Mouse (Mus musculus) CD4-positive, CD25-positive, alpha-beta regulatory T cell, adult 2 months (primary cell): Measurements from ENCODE around the gene Ltk.

Experiments used
- DNase-seq: peaks from one replicate; pipeline ENCODE4 v3.0.0-alpha.2; 2012; ENCODE audit warnings: low read depth, low spot score

The Ltk gene

DNA sequence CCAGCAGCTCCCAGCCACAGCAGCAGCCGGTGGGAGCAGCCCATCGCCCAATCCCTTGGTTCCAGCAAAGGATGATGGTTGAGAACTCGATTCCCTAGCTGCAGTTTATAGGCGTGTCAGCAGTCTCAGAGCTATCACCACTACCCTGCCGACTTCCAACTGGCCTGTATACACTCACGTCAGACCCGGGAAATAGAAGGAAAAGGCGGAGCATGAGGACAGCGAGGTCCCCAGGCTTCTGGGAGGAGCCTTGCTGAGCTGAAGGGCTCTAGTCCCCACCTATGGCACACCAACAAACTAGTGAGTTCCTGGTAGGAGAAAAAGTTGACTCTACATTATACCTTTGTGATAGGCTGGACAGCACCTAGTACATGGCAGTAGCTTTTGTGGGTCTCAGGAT, at the start of gene Ltk:
TSS of gene Ltk (minus strand) at position 181 of the 400 bp plus-strand sequence.
- no peak for DNase-seq

DNA sequence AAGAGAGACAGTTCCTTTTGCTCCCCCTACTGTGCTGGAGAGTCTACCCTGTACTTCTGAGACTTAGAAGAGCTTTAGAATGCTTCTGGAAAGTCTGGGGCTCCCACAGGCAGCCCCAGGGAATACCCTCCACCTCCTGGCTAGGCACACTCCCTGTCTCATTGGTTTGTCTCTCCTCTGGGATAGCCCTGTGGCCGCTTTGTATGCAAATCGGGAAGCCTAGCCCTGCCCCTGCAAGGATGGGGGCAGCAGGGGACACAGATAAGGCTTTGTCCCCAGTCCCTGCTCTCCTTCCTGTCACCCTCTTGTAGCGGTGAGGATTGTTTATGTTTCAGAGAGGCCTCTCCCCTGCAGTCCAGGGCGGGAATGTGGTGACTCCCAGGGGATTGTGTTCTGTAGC, 48.6 kb upstream of the Ltk start:
- no peak for DNase-seq

DNA sequence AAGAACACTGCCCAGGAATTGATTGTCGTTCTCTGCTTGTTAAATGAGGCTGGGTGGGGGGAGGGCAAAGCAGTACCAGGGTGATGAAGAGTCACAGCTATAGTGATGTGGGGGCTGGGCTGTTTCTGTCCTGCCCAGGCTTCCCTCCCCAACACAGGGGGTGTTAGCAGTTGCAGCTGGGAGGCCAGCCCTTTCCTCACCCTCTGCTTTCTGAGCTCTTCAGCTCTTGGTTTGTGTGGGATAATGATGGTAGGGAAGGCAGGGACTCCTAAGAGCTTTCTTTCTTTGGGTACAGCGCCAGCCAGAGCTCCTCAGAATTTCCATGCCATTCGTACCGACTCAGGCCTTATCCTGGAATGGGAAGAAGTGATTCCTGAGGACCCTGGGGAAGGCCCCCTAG, 48.2 kb upstream of the Ltk start:
- DNase-seq, result no peak

DNA sequence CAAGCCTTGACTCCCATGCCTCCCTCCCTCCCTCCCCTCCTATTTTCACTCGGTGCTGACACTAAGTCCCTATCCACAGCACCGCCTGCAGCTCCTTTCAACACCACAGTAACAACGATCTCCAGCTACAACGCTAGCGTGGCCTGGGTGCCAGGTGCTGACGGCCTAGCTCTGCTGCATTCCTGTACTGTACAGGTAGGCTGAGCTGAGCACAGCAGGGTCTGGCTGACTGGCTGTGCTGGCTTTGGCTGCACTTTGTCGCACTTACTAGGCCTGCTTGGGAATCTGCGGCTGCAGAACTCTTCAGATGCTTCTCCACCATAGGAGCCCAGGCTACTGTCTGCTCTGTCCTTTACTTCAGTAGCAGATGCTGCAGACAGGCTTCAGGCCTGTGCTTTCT, 45.3 kb upstream of the Ltk start:
- DNase-seq, result no peak

DNA sequence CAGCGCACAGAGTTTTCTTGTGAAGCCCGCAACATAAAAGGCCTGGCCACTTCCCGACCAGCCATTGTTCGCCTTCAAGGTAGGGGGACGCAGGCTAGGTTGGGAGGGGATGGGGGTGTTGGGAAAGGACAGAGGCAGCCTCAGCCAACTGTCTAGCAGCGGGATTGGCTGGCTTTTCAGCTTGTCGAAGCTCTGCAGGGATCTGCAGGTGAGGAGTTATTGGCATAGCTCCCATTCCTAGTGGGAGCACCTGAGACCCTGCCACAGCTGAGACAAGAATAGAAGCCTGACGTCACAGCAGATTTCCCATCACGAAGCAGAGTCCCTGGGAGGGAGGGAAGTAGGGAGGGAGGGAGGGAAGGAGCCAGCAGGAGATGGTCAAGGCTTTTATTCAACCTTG, 44.5 kb upstream of the Ltk start:
- DNase-seq, result no peak

DNA sequence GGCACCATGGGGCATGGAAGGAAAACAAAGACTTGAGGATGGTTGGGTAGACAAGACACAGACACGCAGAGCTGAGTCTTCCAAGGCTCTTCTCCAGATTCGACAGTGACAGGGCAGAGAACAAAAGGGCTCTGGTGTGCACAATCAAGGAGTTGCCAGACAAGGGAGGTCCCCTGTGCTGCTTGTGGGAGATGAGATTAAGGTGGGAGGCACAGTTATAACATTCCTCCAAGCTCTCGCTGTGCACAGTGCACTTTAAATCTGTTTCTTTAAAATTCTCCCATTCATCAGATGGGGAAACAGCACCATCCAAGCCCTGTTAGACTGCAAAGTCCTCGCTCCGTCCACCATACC, 44.0 kb upstream of the Ltk start:
- no peak for DNase-seq

DNA sequence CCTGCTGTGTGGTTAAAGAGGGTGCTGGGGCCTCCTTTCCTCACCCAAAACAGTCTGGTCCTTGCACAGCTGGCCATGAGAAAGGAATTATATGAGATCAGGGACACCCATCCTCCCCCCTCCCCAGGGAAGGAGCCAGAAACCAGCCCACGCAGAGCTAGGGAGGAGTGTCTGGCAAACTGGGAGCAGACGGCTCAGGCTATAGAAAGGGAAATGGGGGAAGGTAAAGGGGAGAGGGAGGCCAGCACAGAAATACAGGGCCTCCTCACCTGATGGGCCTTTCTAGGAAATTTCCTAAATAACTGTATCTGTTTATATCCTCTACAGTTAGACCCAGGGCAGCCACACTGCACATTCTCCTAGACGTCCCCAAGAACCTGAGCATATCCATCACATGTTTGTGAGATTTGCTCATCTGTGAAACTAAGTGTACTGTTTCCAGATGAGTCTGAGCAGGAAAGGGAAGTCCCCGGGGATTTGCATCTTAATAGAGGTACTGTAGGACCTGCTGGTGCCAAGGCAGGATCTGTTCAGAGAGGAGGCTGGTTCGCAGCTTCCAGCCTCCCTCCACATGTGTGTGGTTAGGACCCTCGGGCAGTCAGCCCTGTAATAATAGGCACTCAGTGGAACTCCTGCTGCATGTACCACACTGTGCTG, 43.5 kb upstream of the Ltk start:
- no peak for DNase-seq

DNA sequence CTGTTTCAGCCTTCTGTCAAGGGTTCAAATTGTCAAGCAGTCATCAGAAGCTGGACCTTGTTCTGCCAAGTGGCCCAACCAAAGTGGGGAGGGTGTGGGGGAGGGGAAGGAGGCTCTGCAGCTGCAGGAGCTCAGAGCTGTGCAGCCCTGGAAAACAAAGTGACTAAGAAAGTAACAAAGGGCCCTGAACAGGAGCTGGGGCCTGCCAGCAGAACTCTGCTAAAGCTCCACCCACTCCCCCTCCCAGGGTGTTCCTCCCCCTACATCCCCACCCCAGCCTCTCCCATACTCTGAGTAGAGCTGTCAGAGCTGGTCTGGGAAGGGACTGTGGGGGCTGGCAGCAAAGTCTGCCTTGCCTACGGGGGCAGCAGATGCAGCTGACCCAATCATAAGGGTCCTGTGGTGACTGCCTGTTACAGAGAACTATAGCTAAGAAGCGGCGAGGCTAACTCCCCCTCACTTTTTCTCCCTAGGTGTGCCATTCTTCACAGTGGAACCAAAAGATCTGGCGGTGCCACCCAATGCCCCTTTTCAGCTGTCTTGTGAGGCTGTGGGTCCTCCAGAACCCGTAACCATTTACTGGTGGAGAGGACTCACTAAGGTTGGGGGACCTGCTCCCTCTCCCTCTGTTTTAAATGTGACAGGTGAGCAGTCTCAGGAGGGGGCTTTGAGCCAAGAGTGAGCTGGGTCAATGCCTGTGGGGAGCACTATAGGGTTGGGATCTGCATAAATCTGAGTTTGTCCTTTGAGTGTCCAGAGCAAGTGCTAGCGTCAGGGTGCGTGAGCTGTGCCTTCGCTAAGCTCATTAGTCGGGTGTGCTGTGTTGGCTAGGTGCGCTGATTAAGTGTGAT, 42.8 kb upstream of the Ltk start:
- DNase-seq, result no peak

DNA sequence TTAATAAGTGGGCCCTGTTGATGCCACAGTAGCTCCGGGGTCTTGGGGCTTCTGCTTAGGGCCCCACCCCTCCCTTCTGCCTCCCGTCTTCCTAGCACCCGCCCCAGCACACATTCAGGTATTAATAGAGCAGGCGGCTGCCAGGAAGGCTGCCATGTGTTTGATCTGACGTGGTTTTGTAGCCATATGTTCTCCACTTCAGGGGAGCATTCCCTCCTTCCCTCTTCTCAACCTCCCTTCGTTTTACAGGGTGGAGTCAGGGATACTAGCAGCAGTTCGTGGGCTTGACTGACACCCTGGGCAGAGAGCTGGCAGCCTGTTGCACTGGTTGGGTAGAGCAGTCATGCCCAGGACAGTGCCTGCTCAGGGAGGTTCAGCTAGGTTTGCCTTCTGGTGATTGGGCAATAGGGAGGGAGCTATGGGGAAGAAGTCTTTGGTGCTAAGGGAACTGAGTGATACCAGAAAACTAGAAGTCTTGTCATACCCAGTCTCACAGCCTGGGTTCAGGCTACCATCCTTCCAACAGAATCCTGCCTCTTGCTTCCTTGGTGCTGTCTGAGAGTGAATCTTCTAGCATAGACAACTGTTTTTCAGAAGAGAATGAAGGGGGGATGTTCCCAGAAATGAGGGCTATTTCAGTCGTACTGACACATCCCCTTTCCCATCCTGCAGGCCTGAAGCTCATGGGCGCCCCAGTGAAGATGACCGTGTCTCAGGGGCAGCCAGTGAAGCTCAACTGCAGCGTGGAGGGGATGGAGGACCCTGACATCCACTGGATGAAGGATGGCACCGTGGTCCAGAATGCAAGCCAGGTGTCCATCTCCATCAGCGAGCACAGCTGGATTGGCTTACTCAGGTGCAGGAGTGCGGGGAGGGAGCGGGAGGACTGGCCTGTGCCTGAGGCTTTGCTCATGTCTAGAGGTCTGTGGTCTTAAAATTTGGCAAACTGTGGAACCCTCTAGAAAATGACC, 40.9 kb upstream of the Ltk start:
- DNase-seq, result no peak

DNA sequence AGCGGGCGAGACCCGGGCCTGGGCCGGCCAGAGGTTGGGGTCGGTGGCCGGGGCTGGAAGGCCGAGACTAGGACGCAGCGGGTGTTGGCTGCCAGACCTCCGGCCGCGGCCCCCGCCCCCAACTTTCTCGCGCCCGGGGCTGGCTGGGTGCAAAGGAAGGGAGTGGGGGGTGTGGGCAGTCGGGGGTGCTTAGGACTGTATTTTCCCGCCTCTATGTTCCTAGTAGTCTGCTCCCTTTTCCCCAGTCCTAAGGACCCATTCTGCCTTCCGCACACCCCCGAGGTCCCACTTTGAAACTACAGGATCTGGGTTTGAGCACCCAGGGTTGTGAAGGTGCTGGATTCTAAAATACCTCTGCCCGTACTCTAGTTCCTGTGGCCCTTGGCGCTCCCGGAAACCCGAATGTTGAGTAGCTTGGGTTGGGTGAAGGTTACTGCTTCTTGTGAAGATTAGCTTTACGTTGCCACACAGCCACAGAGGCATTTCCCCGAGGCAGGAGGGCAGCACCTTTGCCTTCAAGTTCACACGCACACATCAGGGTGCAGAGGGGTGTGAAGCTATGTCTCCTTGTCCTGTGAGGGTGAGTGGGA, 39.8 kb upstream of the Ltk start:
- peak; percentile 62 for DNase-seq

DNA sequence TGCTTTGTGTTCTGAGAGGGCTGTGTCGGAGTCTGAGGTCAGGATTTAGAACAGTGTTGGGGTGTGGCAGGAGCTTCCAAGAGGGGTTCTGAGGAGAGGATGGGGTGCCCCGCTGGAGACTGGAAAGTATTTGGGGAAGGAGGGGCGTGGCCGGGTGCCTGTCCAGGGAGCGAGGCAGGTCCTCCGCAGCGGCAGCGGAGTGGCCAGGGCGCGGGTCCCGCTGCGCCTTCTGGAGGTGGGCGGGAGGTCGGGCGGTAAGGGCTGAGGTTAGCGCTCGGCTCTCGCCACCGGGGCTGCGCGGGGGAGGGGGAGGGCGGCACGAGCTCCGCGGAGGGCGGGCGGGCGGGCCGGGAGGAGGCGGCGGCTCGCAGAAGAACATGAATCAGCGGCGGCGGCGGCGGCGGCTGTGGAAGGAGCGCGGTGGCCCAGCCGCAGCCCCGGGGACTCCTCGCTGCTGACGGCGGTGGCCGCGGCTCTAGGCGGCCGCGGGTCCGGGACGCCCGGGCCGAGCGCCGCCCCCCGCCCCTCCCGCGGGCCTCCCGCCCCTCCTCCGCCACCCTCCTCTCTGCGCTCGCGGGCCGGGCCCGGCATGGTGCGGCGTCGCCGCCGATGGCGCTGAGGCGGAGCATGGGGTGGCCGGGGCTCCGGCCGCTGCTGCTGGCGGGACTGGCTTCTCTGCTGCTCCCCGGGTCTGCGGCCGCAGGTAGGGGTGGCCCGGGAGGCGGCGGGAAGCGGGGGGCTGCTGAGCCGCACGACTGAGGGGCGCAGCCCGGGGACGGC, 39.1 kb upstream of the Ltk start:
- peak; percentile 71 for DNase-seq

DNA sequence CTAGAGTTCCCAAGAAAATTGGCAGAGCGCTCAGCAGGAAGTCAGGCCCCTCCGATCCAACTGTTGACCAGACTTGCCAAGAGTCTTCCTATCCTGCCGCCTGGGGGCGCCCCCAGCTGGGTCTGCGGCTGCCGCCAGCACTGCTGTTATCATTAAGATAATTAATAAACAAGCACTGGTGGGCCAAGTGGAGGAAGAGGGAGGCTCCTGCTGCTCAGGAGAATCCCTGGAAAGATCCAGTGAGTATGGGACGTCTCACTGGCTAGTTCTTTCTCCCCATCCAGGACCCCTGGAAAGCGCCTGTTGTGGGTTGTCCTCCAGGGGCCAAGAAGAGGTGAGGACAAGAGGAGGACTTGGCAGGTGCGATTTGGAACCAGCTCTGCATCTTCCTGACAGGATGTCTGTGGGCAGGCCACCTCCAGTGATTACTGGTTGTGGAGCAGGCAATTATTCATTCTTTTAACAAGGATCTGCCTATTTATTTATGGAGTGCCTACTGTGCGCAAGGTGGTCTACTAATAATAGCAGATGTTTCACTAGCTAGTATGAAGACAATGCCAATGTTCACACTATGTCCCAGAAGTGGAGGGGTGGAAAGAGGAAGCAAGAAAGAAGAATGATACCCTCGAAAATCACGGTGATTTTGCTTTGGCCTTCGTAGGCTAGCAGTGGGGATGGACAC, 38.2 kb upstream of the Ltk start:
- peak; percentile 68 for DNase-seq

DNA sequence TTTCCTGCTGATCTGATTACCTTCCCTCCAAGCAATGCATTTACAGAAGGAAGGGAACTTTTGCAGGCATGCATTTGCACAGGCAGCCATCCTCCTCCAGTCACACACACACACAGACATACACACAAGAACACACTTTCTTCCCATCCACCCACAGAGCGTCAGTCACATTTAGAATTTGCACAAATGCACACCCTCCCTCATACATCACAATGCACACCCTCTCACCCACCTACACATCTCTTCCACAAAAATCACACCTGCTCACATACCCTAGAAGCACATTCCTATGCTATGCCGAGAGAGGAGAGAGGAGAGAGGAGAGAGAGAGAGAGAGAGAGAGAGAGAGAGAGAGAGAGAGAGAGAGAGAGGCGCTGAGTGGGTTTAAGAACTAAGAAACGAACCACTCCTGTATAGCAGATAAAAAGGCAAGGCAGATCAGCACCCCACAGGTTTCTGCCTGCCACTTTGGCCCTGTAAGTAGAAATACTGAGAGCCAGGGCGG, 37.1 kb upstream of the Ltk start, which contains the start of gene Tyro3:
TSS of gene Tyro3 (plus strand) at position 455 of the 505 bp plus-strand sequence.
- DNase-seq, result no peak

DNA sequence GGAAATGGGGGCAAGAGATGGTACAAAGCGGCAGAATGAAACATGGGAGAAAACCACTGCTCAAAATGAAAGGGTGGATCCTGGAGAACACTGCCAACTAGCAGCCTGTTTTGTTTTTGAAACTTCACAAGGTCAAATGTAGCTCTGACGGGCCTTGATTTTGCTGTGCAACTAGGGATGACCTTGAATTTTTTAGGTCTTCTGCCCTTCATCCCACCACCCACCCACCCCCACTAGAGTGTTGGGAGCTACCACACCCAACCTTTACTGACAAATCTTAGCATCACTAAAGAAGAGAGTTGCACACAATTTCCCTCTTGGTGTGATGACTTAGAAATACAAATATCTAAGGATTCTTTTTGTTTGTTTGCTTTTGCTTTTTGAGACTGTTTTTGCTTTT, 29.8 kb upstream of the Ltk start:
- DNase-seq, result no peak

DNA sequence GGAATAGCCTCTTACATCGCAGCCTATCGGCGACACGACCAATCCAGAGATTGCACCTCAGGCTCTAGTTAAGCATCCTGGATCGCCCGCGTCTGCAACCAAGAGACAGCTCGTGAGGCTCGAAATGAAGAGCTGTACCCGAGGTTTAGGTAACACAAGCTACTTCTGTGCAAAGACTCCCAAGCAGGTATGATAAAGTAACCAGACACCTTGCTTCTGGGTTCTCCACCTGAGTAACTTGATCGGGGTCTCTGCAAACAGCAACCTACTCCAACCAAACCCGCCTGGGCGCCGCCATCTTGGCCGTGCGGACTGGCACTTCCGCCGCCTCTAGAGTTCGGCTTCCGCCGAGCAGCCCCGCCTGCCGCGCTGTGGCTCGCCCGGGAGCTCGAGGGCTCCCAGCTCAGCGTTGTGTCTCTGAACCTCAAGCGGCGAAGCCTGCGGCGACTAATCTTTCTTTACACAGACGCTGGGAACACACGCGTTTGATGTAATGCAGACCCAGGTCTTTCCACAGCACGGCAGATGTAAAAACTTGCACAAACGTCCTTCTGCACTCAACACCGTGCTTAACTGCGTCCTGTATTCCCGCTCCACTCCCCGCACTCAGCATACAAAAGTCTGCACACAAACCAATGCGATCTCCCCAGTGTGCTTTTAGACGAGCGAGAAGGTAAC, 27.1 kb upstream of the Ltk start, which contains the start of gene Rpap1:
TSS of gene Rpap1 (minus strand) at position 332 of the 678 bp plus-strand sequence.
- DNase-seq, result peak; percentile 86

DNA sequence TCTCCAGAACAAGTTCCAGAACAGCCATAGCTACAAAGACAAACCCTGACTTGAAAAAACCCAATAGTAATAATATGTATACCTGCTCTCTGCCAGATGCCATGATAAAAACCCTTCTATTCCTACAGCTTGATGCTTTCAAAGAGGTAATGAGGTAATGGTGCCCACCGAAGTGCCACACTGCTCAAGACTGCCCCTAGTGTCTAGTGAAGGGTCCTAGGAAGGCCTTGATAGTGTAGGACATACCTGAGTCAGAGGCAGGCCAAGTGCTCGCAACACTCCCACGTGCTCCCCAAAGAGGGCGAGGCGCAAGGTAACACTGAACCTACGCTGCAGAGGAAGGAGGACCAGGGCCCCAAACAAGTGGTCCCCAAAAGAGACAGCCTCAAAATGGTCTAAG, 7.0 kb upstream of the Ltk start:
- DNase-seq, result peak; percentile 19

DNA sequence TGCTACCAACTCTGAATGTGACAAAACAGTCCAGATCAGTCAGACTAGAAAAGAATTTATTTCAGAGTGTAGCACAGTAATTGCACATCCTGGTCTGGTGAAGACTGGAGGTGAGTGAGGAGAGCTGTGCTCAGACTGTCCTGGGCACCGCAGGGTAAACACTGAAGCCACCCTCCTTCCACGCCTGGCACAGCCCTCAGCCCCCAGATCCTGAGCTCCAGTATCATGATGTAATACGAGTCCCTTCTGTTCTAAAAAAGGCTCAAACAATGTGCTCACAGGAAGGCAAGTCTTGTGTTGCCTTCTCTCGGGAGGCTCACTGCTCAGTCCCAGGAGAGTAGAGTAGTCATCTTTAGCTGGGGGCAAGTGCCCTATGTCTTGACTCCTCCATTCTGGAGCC, 3.7 kb upstream of the Ltk start:
- DNase-seq, result no peak

DNA sequence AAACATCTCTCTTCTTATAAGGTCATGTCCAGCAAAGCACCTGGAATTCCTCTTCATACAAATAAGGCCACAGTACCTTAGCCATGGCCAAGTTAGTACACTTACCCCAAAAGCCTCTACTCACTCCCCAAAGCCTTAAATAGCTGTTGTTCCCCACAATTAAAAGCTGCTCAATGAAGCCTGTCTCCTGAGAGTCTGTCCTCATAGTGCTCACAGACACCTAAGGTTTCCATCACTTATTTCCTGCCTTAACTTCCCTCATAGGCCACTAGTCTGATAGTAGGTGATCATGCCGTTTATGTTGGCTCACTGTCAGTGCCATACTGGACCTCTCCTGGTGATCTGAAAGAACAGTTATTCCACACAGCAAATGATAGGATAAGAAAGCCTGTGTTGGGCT, 2.0 kb upstream of the Ltk start:
- DNase-seq, result no peak
